Mouse (Mus musculus) limb, embryonic 15.5 days (tissue): Measurements from ENCODE around the gene Esp8. TPM values are rescaled to one million over a fixed set of nuclear protein-coding genes. Genes with fewer than 3 reads are reported as not detected.
"Not testable (repeated sequence)": the region's sequence is repeated elsewhere in the genome, so short reads cannot be mapped to it uniquely, and the experiment has no call there.

Experiments
- ATAC-seq: fragments of 200-750 bp; cut with Nextera tagmentation; 2 replicates; pipeline ENCODE4 v1.8.0; 2017; ENCODE audit warnings: low read depth, moderate TSS enrichment; ENCODE audit not compliant: insufficient number of reproducible peaks, low FRiP score, low TSS enrichment
- H3K27ac ChIP-seq: fragments of 300-500 bp; sonication (generic); 2 replicates; pipeline ENCODE4 v1.5.1; 2015; ENCODE audit warnings: moderate library complexity, mild to moderate bottlenecking, inconsistent platforms
- H3K27me3 ChIP-seq: fragments of 300-500 bp; sonication (generic); 2 replicates; pipeline ENCODE4 v1.6.1; 2015; ENCODE audit warnings: inconsistent platforms
- H3K36me3 ChIP-seq: fragments of 300-500 bp; sonication (generic); 2 replicates; pipeline ENCODE4 v1.6.1; 2015; ENCODE audit warnings: inconsistent platforms
- H3K4me1 ChIP-seq: fragments of 300-500 bp; sonication (generic); 2 replicates; pipeline ENCODE4 v1.6.1; 2015; ENCODE audit warnings: inconsistent platforms
- H3K4me2 ChIP-seq: fragments of 300-500 bp; sonication (generic); 2 replicates; pipeline ENCODE4 v1.6.1; 2015; ENCODE audit warnings: mild to moderate bottlenecking, inconsistent platforms
- H3K4me3 ChIP-seq: fragments of 300-500 bp; sonication (generic); 2 replicates; pipeline ENCODE4 v1.5.1; 2015; ENCODE audit warnings: mild to moderate bottlenecking, inconsistent platforms
- H3K9ac ChIP-seq: fragments of 300-500 bp; sonication (generic); 2 replicates; pipeline ENCODE4 v1.6.1; 2015; ENCODE audit warnings: inconsistent platforms
- H3K9me3 ChIP-seq: fragments of 300-500 bp; sonication (generic); 2 replicates; pipeline ENCODE4 v1.6.1; 2016; ENCODE audit warnings: inconsistent platforms
- WGBS: fragments of 180-500 bp; shearing (Covaris S2); methylation state at CpG from one replicate; pipeline ENCODE4 v1.1.7; 2015; 5-methylcytosine and 5-hydroxymethylcytosine counted together
- polyA plus RNA-seq: library from polyadenylated mRNA; unstranded; fragments of >200 nt; fragmentation: Nextera tagmentation; extraction: Ambion mirVana; gene quantifications from 2 replicates; pipeline ENCODE4 v1.2.1, GENCODE M21; 2015

Esp8 gene
- not detected in 2 replicates for polyA plus RNA-seq

DNA sequence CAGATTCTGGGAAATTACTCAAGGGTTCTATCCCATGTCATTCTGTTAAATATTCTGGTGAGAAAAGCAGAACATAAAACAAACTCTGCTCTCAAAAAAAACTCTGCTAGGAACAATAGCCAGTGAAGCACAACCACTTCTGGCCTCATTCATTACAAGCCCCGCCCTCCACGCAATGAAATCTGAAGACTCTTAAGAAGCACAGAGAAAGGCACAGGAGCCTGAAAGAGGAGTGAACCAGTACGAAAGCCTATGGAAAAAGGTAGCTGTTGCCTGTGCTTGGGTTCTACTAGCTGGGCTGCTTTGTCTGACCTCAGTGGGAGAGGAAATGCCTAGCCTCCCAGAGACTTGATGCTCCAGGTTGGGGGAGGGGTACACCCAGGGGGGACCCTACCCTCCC is at the start of gene Esp8:
Esp8 (plus strand) TSS at position 205 of the 400 bp plus-strand sequence.
- 61% methylated on average over 3 of the region's 3 CpGs for WGBS
- no peak within 1 kb of the TSS for H3K27ac ChIP-seq
- no peak within 1 kb of the TSS for H3K4me2 ChIP-seq
- no peaks in the 10 kb centered on the region for H3K27me3 ChIP-seq
- no peaks in the 10 kb centered on the region for H3K4me1 ChIP-seq
- ATAC-seq: no peak
- no peak within 1 kb of the TSS for H3K4me3 ChIP-seq
- no peak within 1 kb of the TSS for H3K9ac ChIP-seq
- no peaks in the 10 kb centered on the region for H3K36me3 ChIP-seq
- no peaks in the 10 kb centered on the region for H3K9me3 ChIP-seq

DNA sequence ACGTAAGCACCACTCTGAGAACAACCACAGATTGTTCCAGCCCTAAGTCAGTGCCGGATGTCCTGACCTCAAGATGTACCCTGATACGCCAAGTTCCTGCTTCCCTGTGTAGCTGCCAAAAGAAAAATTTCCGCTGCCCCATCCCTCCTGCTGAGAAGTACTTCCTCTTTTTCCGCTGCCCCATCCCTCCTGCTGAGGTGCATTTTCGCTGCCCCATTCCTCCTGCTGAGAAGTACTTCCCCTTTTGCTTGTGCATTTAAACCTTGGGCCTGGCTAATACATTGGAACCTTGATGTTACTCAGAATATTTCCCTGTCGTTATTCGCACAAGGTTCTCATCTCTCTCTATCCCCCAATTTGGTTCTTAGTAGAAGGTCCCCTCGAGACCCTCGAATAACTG is 36.3 kb upstream of the Esp8 start:
- H3K4me3 ChIP-seq, H3K27ac ChIP-seq, H3K9ac ChIP-seq, H3K9me3 ChIP-seq, ATAC-seq, H3K4me2 ChIP-seq, H3K4me1 ChIP-seq, H3K36me3 ChIP-seq, H3K27me3 ChIP-seq: not testable (repeated sequence)
- 78% methylated on average over 10 of the region's 10 CpGs for WGBS

DNA sequence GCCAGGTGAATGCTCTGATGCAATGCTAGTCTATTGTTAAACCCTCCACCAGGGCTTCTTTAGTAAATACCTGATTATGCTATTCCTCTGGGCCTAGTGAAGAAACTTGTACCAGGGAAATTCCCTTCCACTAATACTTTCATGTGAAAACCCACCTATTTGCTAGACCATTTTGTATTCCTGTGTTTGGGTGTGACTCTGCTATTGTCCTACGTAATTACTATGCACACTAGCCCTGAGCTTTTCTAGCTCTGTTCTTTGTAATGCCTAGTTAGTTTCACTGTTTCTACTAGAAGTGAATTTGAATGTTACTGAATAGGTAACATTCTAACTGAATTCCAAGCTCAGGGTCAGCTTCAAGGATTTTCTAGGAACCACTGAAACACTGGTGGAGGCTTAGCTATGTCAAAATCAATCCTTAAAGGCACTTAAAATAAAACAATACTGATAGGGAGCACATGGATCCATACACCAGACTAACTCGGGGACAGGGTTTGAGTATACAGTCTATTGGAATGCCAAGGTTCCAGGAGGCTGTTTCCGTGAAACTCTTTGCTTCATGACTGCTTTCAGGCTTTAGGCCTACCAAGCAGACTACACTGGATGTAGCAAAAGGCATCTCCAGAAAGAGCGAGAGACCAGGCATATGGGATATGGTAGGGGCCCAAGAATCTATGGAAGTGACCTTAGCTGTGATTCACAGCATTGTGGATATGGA is 24.2 kb upstream of the Esp8 start:
- 89% methylated on average over 4 of the region's 4 CpGs for WGBS
- H3K9ac ChIP-seq, H3K4me2 ChIP-seq, H3K27me3 ChIP-seq, H3K9me3 ChIP-seq, ATAC-seq, H3K27ac ChIP-seq, H3K4me1 ChIP-seq, H3K4me3 ChIP-seq, H3K36me3 ChIP-seq: not testable (repeated sequence)

DNA sequence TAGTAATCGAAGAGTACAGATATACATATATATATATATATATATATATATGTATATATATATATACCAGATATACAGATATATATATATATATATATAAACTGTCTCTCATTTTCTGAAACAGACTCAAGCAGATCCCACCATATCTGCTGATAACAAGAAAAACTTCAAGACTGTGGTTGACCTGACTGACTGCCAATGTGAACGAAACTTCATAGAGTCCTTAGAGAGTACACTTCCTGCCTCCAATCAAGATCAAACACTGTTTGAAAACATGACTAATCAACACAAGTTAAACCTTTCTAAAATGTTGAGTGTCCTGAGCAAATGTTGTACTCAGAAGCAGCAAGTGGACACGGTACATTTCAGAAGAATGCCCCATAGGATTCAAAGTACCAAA is 10.0 kb downstream of the Esp8 start:
- Histone ChIP-seq H3K9me3 (no peaks in the 10 kb centered on the region), H3K9ac (no peak overlapping the region), H3K4me3 (no peak overlapping the region), H3K36me3 (no peaks in the 10 kb centered on the region), H3K27me3 (no peaks in the 10 kb centered on the region), H3K4me2 (no peak overlapping the region), H3K27ac (no peak overlapping the region), H3K4me1 (no peaks in the 10 kb centered on the region)
- WGBS: 82% methylated on average over 3 of the region's 3 CpGs
- no peak for ATAC-seq

DNA sequence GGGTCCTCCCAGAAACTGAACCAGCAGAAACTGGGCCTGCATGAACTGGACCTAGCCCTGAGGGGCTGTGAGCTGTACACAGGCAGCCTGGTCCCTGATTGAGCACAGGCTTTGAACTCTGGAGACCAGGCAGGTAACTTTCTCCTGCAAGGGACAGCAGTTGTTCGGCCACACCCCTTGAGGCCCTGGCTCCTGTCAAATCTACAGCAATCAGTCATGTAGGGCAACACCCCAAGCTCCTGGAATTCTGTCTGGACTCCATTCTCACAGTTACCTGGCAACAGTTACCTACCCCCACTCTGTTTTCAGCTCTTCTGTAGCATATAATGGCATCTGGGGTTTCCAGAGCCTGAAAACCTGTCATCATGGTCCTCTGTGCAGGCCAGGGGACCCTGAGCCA is 11.3 kb downstream of the Esp8 start:
- Histone ChIP-seq H3K27me3 (no peaks in the 10 kb centered on the region), H3K4me2 (no peak overlapping the region), H3K27ac (no peak overlapping the region), H3K4me3 (no peak overlapping the region), H3K4me1 (no peaks in the 10 kb centered on the region), H3K36me3 (no peaks in the 10 kb centered on the region), H3K9me3 (no peaks in the 10 kb centered on the region), H3K9ac (no peak overlapping the region)
- WGBS: 75% methylated on average over 1 of the region's 1 CpGs
- no peak for ATAC-seq

DNA sequence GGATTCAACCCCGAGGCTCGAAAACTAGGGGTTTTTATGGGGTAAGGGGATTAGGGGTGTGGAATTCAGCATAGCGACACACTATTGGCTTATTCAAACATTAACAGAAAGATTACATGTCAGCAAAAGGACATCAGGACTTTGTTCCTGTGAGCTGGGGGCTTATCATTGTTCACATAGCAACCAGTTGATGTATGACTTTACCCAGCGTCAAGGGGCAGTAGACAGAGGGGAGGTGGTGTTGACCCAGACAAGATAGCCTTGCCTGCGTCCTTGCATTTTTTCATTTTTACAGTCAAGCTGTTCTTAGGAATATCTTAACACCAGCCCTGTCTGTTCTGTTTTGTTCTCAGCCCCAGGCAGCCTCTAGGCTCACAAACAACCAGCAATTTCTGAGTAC is 27.2 kb downstream of the Esp8 start:
- H3K9me3 ChIP-seq, H3K4me2 ChIP-seq, H3K27me3 ChIP-seq, H3K9ac ChIP-seq, ATAC-seq, H3K4me1 ChIP-seq, H3K4me3 ChIP-seq, H3K27ac ChIP-seq, H3K36me3 ChIP-seq: not testable (repeated sequence)
- 69% methylated on average over 5 of the region's 5 CpGs for WGBS

DNA sequence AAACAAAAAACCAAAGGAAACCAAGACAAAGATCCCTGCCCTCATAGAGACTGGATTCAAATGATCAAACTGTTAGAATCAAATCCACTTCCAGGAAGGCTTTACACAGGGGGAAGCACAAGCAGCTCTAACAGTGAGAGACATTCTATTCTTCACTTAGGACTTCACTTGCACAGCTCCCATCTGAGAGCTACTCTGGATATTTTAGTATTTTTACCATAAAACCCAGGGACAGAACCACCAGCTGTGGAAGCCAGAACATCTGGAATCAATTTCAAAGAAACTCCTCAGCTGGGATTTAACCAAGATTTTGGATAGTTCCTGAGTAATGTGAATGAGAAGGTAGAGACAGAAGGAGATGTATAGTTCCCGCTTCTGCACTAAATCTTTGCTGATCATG is 33.6 kb downstream of the Esp8 start:
- H3K9me3 ChIP-seq: no peaks in the 10 kb centered on the region
- no peaks in the 10 kb centered on the region for H3K27me3 ChIP-seq
- H3K9ac ChIP-seq: no peak overlapping the region
- no peak for ATAC-seq
- no peaks in the 10 kb centered on the region for H3K36me3 ChIP-seq
- H3K4me2 ChIP-seq: no peak overlapping the region
- no peak overlapping the region for H3K4me3 ChIP-seq
- no peak overlapping the region for H3K27ac ChIP-seq
- 37% methylated on average over 1 of the region's 1 CpGs for WGBS
- no peaks in the 10 kb centered on the region for H3K4me1 ChIP-seq

DNA sequence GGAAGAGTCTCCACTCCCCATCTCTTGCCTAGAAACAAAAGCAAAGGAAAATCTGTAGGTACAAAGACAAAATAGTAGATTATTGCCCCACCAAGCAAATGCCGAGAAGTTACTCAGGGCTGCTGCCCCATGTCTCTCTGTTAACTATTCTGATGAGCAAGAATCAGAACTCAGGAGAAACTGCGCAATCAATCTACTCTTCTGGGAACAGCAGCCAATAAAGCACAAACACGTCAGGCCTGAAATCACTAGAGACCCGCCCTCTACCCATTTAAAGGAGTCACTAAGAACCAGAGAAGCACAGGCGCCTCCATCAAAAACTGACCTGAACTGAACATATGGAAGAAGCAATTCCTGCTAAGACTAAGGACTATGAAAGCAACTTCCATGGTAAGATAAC is 41.4 kb downstream of the Esp8 start, which contains the start of gene Esp6:
Esp6 (plus strand) TSS at position 301 of the 400 bp plus-strand sequence.
- H3K4me1 ChIP-seq: no peaks in the 10 kb centered on the region
- WGBS: 78% methylated on average over 5 of the region's 5 CpGs
- no peaks in the 10 kb centered on the region for H3K9me3 ChIP-seq
- no peaks in the 10 kb centered on the region for H3K27me3 ChIP-seq
- ATAC-seq: no peak
- H3K4me2 ChIP-seq: no peak within 1 kb of the TSS
- H3K4me3 ChIP-seq: no peak within 1 kb of the TSS
- H3K9ac ChIP-seq: no peak within 1 kb of the TSS
- no peak within 1 kb of the TSS for H3K27ac ChIP-seq
- no peaks in the 10 kb centered on the region for H3K36me3 ChIP-seq

Other genes with a start within 250 kb of the Esp8 start
- 0.12 TPM in 1 of 2 replicates, not detected in the other for gene Crisp1, start 200.8 kb upstream of the Esp8 start, polyA plus RNA-seq
- gene Esp6, start 41.5 kb downstream of the Esp8 start, polyA plus RNA-seq: not detected in 2 replicates
- not detected in 2 replicates for gene Esp4, start 78.6 kb downstream of the Esp8 start, polyA plus RNA-seq
- gene Esp3, start 112.1 kb downstream of the Esp8 start, polyA plus RNA-seq: not detected in 2 replicates
- not detected in 2 replicates for gene Esp1, start 207.1 kb downstream of the Esp8 start, polyA plus RNA-seq